Mouse (Mus musculus): ENCODE measurements at regions not wholly inside any gene's neighbourhood (a gene's known extent, or its start where the extent isn't known, plus 50 kb on each side); places are given as distances from the start of the nearest gene placed in this dataset.

GRCm38 (mm10) chr9:79216432-79216831 lies 502.2 kb downstream of the Col12a1 start:
- no peak for TF ChIP-seq CTCF (IDR thresholded peaks at IDR 0.05; ENCODE audit: low read depth, low read length)
- TF ChIP-seq POLR2A (IDR thresholded peaks at IDR 0.05; ENCODE audit: insufficient read depth, low read length), result no peak

Measured in ES-Bruce4 (cell line).